Mouse (Mus musculus) E14TG2a.4 (cell line): ENCODE measurements at regions not wholly inside any gene's neighbourhood (a gene's known extent, or its start where the extent isn't known, plus 50 kb on each side); places are given as distances from the start of the nearest gene placed in this dataset.

Experiments used
- H3K27me3 ChIP-seq: 2 replicates; pipeline ENCODE4 v1.6.1; 2014; ENCODE audit warnings: low read length, control low read depth; ENCODE audit not compliant: insufficient read depth
- H3K36me3 ChIP-seq: 2 replicates; pipeline ENCODE4 v1.6.1; 2014; ENCODE audit warnings: low read length, control low read depth; ENCODE audit not compliant: insufficient read depth
- H3K4me1 ChIP-seq: replicated peaks from 2 replicates; pipeline ENCODE4 v1.6.1; 2014; ENCODE audit warnings: low read depth, low read length, control low read depth
- H3K4me3 ChIP-seq: replicated peaks from 2 replicates; pipeline ENCODE4 v1.5.1; 2014; ENCODE audit warnings: mild to moderate bottlenecking, low read length
- H3K9me3 ChIP-seq: 2 replicates; pipeline ENCODE4 v1.6.1; 2014; ENCODE audit warnings: low read length, control low read depth
- CTCF ChIP-seq: conservative IDR thresholded peaks from 2 replicates; pipeline ENCODE4 v1.5.1; 2014; ENCODE audit warnings: low read length
- NANOG ChIP-seq: IDR thresholded peaks from 2 replicates; pipeline ENCODE4 v1.6.1; 2014; ENCODE audit warnings: borderline replicate concordance, low read length, mixed read lengths
- POU5F1 ChIP-seq: IDR thresholded peaks from 2 replicates; pipeline ENCODE4 v1.6.1; 2014; ENCODE audit warnings: low read length, borderline replicate concordance

- H3K4me1 ChIP-seq, result no peaks in the 10 kb centered on the region; the same call in 1 of the 2 replicates
- peaks cover 8% of the 10 kb centered on the region; the same call in 1 of the 2 replicates for H3K9me3 ChIP-seq
- H3K36me3 ChIP-seq, result no peaks in the 10 kb centered on the region
- peaks cover 3% of the 10 kb centered on the region for H3K27me3 ChIP-seq
- H3K4me3 ChIP-seq, result no peak overlapping the region
- TF ChIP-seq NANOG, result no peak
Measured at GRCm38 (mm10) chr5:126217746-126218145, 686.2 kb downstream of the Tmem132b start.

DNA sequence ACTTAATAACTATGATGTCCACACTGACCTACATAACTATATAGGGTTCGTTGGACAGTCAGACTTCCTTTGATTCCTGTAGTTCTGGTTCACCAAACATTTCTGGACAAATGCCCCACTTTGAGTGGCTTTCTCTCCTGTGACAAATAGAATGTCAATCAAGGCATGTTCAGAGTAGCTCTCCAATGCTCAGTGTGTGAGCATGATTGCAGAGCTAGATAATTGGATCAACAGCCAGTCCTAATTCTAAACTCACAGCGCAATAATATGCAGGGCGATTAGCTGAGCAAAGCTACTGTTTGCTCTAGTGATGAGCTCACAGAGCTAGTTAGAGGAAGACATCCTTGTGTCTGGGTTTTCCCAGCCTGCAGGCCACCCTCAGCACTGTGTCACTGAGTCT lies 692.1 kb downstream of the Tmem132b start:
- H3K9me3 ChIP-seq, result no peaks in the 10 kb centered on the region
- H3K27me3 ChIP-seq, result peaks cover 13% of the 10 kb centered on the region
- TF ChIP-seq NANOG (no peak), CTCF (no peak), POU5F1 (no peak)
- no peaks in the 10 kb centered on the region for H3K4me1 ChIP-seq
- no peaks in the 10 kb centered on the region for H3K36me3 ChIP-seq
- no peak overlapping the region for H3K4me3 ChIP-seq

- Histone ChIP-seq H3K36me3 (no peaks in the 10 kb centered on the region), H3K27me3 (peaks cover 38% of the 10 kb centered on the region), H3K4me3 (no peak overlapping the region), H3K4me1 (peaks cover 18% of the 10 kb centered on the region), H3K9me3 (peaks cover 6% of the 10 kb centered on the region; the same call in 1 of the 2 replicates)
- no peak for TF ChIP-seq CTCF
- peak; percentile 56; the same call in 1 of the 2 replicates for TF ChIP-seq POU5F1
- peak; percentile 98 for TF ChIP-seq NANOG
Measured at GRCm38 (mm10) chr5:126230768-126231167, 699.2 kb downstream of the Tmem132b start.

DNA sequence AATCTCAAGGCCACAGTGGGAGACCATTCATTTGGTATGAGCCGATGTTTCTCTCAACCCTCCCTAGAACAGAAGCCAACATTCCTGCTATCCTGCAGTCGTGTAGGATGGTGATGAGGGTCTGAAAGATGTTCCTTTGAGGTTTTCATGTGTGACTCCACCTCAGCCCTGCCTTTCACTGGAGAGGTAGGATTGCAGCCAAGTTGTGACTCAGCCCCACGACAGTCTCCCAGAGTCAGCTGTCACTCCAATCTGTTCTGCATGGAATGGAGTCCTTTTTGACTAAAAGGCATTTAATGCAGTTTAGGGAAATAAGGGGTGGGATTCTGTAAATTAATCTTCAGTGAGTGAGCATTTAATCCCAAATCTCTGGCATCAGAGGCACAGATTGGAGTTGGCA lies 706.5 kb downstream of the Tmem132b start:
- 0 out of 2 replicates have a peak, but pooled peaks cover 5% of the 10 kb centered on the region for H3K27me3 ChIP-seq

DNA sequence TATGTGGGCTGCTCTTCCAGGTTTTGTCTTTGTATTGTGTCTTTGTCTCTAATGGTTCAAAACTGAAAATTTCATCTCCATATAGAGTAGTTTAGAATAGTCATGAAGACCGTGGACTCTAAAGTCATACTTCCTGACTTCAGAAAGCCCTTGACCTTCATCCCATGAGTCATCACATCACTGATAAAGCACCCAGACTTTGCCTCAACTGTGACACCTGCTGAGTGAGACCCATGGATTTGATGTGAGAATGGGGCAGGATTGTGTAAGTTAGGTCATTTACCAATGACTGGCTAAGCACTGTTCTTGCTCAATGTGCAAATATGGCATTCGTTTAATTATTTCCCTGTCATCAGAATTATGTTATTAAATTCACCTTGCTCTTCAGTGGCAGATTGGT lies 714.2 kb downstream of the Tmem132b start:
- Histone ChIP-seq H3K27me3 (peaks cover 7% of the 10 kb centered on the region), H3K36me3 (no peaks in the 10 kb centered on the region)
- TF ChIP-seq POU5F1, result no peak
- TF ChIP-seq CTCF, result no peak
- no peak for TF ChIP-seq NANOG

More for the DNA sequence above, 706.5 kb downstream of the Tmem132b start:
- Histone ChIP-seq H3K36me3 (no peaks in the 10 kb centered on the region), H3K4me3 (no peak overlapping the region), H3K4me1 (no peaks in the 10 kb centered on the region), H3K9me3 (no peaks in the 10 kb centered on the region; the same call in 1 of the 2 replicates)
- TF ChIP-seq CTCF (no peak), POU5F1 (no peak), NANOG (no peak)

GRCm38 (mm10) chr5:126250331-126250730 lies 718.8 kb downstream of the Tmem132b start:
- TF ChIP-seq CTCF (no peak), NANOG (no peak), POU5F1 (no peak)
- Histone ChIP-seq H3K4me1 (no peaks in the 10 kb centered on the region), H3K27me3 (peaks cover 7% of the 10 kb centered on the region; the same call in 1 of the 2 replicates), H3K4me3 (no peak overlapping the region), H3K36me3 (no peaks in the 10 kb centered on the region), H3K9me3 (no peaks in the 10 kb centered on the region)

More for the DNA sequence above, 714.2 kb downstream of the Tmem132b start:
- Histone ChIP-seq H3K4me1 (no peaks in the 10 kb centered on the region), H3K4me3 (no peak overlapping the region), H3K9me3 (no peaks in the 10 kb centered on the region)

- TF ChIP-seq POU5F1 (no peak), CTCF (no peak), NANOG (no peak)
- Histone ChIP-seq H3K27me3 (0 out of 2 replicates have a peak, but pooled peaks cover 3% of the 10 kb centered on the region), H3K4me3 (no peak overlapping the region), H3K36me3 (no peaks in the 10 kb centered on the region), H3K9me3 (no peaks in the 10 kb centered on the region), H3K4me1 (0 out of 2 replicates have a peak, but pooled peaks cover 2% of the 10 kb centered on the region)
Measured at GRCm38 (mm10) chr5:126254661-126255060, 723.1 kb downstream of the Tmem132b start.

- Histone ChIP-seq H3K4me3 (no peak overlapping the region), H3K36me3 (no peaks in the 10 kb centered on the region), H3K27me3 (no peaks in the 10 kb centered on the region), H3K4me1 (0 out of 2 replicates have a peak, but pooled peaks cover 2% of the 10 kb centered on the region), H3K9me3 (no peaks in the 10 kb centered on the region)
- peak; percentile 85 for TF ChIP-seq CTCF
- TF ChIP-seq NANOG, result no peak
- TF ChIP-seq POU5F1, result no peak
Measured at GRCm38 (mm10) chr5:126257860-126258259, 726.3 kb downstream of the Tmem132b start.

- Histone ChIP-seq H3K27me3 (no peaks in the 10 kb centered on the region), H3K9me3 (no peaks in the 10 kb centered on the region), H3K4me3 (no peak overlapping the region), H3K36me3 (no peaks in the 10 kb centered on the region), H3K4me1 (no peaks in the 10 kb centered on the region)
- TF ChIP-seq CTCF (no peak), NANOG (no peak), POU5F1 (no peak)
Measured at GRCm38 (mm10) chr5:126266471-126266870, 734.9 kb downstream of the Tmem132b start.
